Mouse (Mus musculus) 416B (cell line): ENCODE data around the gene Pla2g4b.

ENCODE experiments used
- DNase-seq: peaks from one replicate; pipeline ENCODE4 v3.0.0; 2011; ENCODE audit warnings: low read depth

Pla2g4b gene

GRCm38 (mm10) chr2:120032726-120033467 is at the start of gene Pla2g4b:
Gene Pla2g4b (plus strand): TSS chr2:120033417.
- DNase-seq: no peak

GRCm38 (mm10) chr2:119985871-119986270 is 47.3 kb upstream of the Pla2g4b start:
- DNase-seq: no peak

- DNase-seq: no peak
These were observed 46.8 kb upstream of the Pla2g4b start for GRCm38 (mm10) chr2:119986369-119986768.

GRCm38 (mm10) chr2:119987441-119987840 is 45.8 kb upstream of the Pla2g4b start:
- no peak for DNase-seq

GRCm38 (mm10) chr2:119988952-119989351 is 44.3 kb upstream of the Pla2g4b start:
- DNase-seq: peak; percentile 25

GRCm38 (mm10) chr2:119990881-119991280 is 42.3 kb upstream of the Pla2g4b start:
- no peak for DNase-seq

- no peak for DNase-seq
These were observed 40.9 kb upstream of the Pla2g4b start for GRCm38 (mm10) chr2:119992349-119992748.

- no peak for DNase-seq
These were observed 39.7 kb upstream of the Pla2g4b start for GRCm38 (mm10) chr2:119993515-119993914.

- DNase-seq: no peak
These were observed 38.4 kb upstream of the Pla2g4b start for GRCm38 (mm10) chr2:119994839-119995238.

GRCm38 (mm10) chr2:119995391-119996281 is 37.6 kb upstream of the Pla2g4b start:
- DNase-seq: peak; percentile 48

- no peak for DNase-seq
These were observed 35.9 kb upstream of the Pla2g4b start for GRCm38 (mm10) chr2:119997354-119997753.

GRCm38 (mm10) chr2:119999731-120000130 is 33.5 kb upstream of the Pla2g4b start:
- DNase-seq: no peak

GRCm38 (mm10) chr2:120000882-120001584 is 32.2 kb upstream of the Pla2g4b start:
- no peak for DNase-seq

- DNase-seq: no peak
These were observed 31.3 kb upstream of the Pla2g4b start for GRCm38 (mm10) chr2:120001956-120002355.

GRCm38 (mm10) chr2:120003970-120004369 is 29.2 kb upstream of the Pla2g4b start:
- no peak for DNase-seq

- DNase-seq: no peak
These were observed 26.5 kb upstream of the Pla2g4b start for GRCm38 (mm10) chr2:120006696-120007095.

- peak; percentile 14 for DNase-seq
These were observed 25.5 kb upstream of the Pla2g4b start for GRCm38 (mm10) chr2:120007680-120008210.

- peak; percentile 74 for DNase-seq
These were observed 24.5 kb upstream of the Pla2g4b start for GRCm38 (mm10) chr2:120008672-120009071.

- DNase-seq: peak; percentile 76
These were observed 21.6 kb upstream of the Pla2g4b start for GRCm38 (mm10) chr2:120011462-120012200.

GRCm38 (mm10) chr2:120012924-120013323 is 20.3 kb upstream of the Pla2g4b start:
- no peak for DNase-seq

- no peak for DNase-seq
These were observed 19.3 kb upstream of the Pla2g4b start for GRCm38 (mm10) chr2:120013831-120014486.
